Mouse (Mus musculus) liver, adult 2 months (tissue): ENCODE results near the gene Dnajb13. TPM values are rescaled to one million over a fixed set of nuclear protein-coding genes. Genes with fewer than 3 reads are reported as not detected.

Experiments
- DNase-seq: peaks from one replicate; pipeline ENCODE4 v3.0.0-alpha.2; 2011; ENCODE audit warnings: low read depth, low spot score; ENCODE audit errors: extremely low read depth
- H3K27ac ChIP-seq: fragments of 200-500 bp; replicated peaks from 2 replicates; pipeline ENCODE4 v1.5.1; 2012; ENCODE audit warnings: low read depth, mild to moderate bottlenecking, control low read depth, inconsistent platforms, low read length; ENCODE audit not compliant: insufficient read depth
- H3K27me3 ChIP-seq: fragments of 200-500 bp; 2 replicates; pipeline ENCODE4 v1.6.1; 2012; ENCODE audit warnings: mild to moderate bottlenecking, moderate library complexity, low read length, inconsistent platforms; ENCODE audit not compliant: control insufficient read depth, insufficient read depth
- H3K36me3 ChIP-seq: fragments of 200-500 bp; 2 replicates; pipeline ENCODE4 v1.6.1; 2012; ENCODE audit warnings: low read length, inconsistent platforms; ENCODE audit not compliant: control insufficient read depth, insufficient read depth
- H3K4me1 ChIP-seq: fragments of 200-500 bp; 2 replicates; pipeline ENCODE4 v1.6.1; 2011; ENCODE audit warnings: low read length; ENCODE audit not compliant: control insufficient read depth, insufficient read depth
- H3K4me3 ChIP-seq: fragments of 200-500 bp; 2 replicates; pipeline ENCODE4 v1.5.1; 2011; ENCODE audit warnings: low read depth, mild to moderate bottlenecking, control low read depth, low read length, moderate library complexity; ENCODE audit not compliant: insufficient read depth
- H3K79me2 ChIP-seq: fragments of 200-500 bp; 2 replicates; pipeline ENCODE4 v1.6.1; 2012; ENCODE audit warnings: inconsistent platforms, mild to moderate bottlenecking, low read length, moderate library complexity; ENCODE audit not compliant: control insufficient read depth, insufficient read depth
- H3K9ac ChIP-seq: fragments of 200-500 bp; 2 replicates; pipeline ENCODE4 v1.6.1; 2012; ENCODE audit warnings: low read depth, mild to moderate bottlenecking, control low read depth, inconsistent platforms, low read length
- CTCF ChIP-seq: fragments of 200-500 bp; IDR thresholded peaks from 2 replicates; pipeline ENCODE4 v1.5.1; 2011; ENCODE audit warnings: low read depth, low read length, control low read depth
- POLR2A ChIP-seq: fragments of 200-500 bp; IDR thresholded peaks from 2 replicates; pipeline ENCODE4 v1.6.1; 2011; ENCODE audit warnings: low read length, control low read depth; ENCODE audit not compliant: insufficient read depth; ENCODE audit errors: extremely low read depth
- WGBS: fragments of 180-500 bp; shearing (Covaris S2); methylation state at CpG from one replicate; pipeline ENCODE4 v1.1.7; 2018; 5-methylcytosine and 5-hydroxymethylcytosine counted together
- polyA plus RNA-seq: library from polyadenylated mRNA; depleted of rRNA; stranded (reverse); fragments of >200 nt; gene quantifications from 2 replicates; pipeline ENCODE4 v1.2.3, GENCODE M21; 2012
- total RNA-seq: library from RNA; depleted of rRNA; stranded (reverse); fragments of >200 nt; gene quantifications from 2 replicates; pipeline ENCODE4 v1.2.3, GENCODE M21; 2014

Gene Dnajb13
- total and polyA plus RNA-seq, 2 experiments, result 0.29 to 0.55 TPM

- peak; percentile 95 for DNase-seq
- no peaks in the 10 kb centered on the region for H3K27me3 ChIP-seq
- H3K27ac ChIP-seq, result peak overlapping the region; percentile 97
- peak overlapping the region; percentile 55 for H3K9ac ChIP-seq
- WGBS, result 18% methylated on average over 4 of the region's 4 CpGs
- H3K79me2 ChIP-seq, result no peaks in the 10 kb centered on the region
- no peaks in the 10 kb centered on the region for H3K36me3 ChIP-seq
- no peak overlapping the region for H3K4me3 ChIP-seq
- peaks cover 26% of the 10 kb centered on the region for H3K4me1 ChIP-seq
- TF ChIP-seq CTCF, result no peak
- TF ChIP-seq POLR2A, result no peak
Measured at GRCm38 (mm10) chr7:100465248-100465647, 49.5 kb downstream of the Dnajb13 start.

DNA sequence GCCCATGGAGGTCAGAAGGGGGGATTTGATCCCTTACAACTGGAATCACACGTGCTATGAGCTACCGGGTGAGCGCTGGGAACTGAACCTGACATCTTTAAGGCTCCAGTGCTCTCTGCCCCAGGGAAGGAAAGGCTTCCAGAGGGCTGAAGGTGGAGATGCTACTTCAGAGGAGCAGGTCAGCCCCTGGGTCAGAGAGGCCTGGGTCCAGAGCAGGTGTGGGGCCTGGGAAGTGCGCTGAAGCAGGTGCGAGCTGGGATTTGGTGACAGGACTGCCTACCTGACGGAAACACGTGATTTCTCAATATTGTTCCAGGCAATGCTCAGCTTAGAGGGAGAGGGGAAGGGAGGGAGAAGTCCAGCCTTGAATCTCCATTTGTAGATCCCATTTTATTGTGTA, 50.5 kb downstream of the Dnajb13 start:
- H3K4me1 ChIP-seq, result peaks cover 26% of the 10 kb centered on the region
- H3K9ac ChIP-seq, result no peak overlapping the region
- no peaks in the 10 kb centered on the region; the same call in 1 of the 2 replicates for H3K36me3 ChIP-seq
- no peaks in the 10 kb centered on the region for H3K79me2 ChIP-seq
- H3K27me3 ChIP-seq, result no peaks in the 10 kb centered on the region
- 86% methylated on average over 7 of the region's 7 CpGs for WGBS
- no peak overlapping the region for H3K4me3 ChIP-seq
- H3K27ac ChIP-seq, result no peak overlapping the region
- no peak for DNase-seq
- no peak for TF ChIP-seq POLR2A
- TF ChIP-seq CTCF, result no peak

GRCm38 (mm10) chr7:100463757-100464156, 51.0 kb downstream of the Dnajb13 start:
- Histone ChIP-seq H3K4me1 (peaks cover 26% of the 10 kb centered on the region), H3K9ac (no peak overlapping the region), H3K36me3 (no peaks in the 10 kb centered on the region; the same call in 1 of the 2 replicates), H3K4me3 (no peak overlapping the region), H3K79me2 (no peaks in the 10 kb centered on the region), H3K27ac (no peak overlapping the region), H3K27me3 (no peaks in the 10 kb centered on the region)
- no peak for TF ChIP-seq POLR2A
- DNase-seq, result peak; percentile 21
- WGBS, result 64% methylated on average over 10 of the region's 10 CpGs

DNA sequence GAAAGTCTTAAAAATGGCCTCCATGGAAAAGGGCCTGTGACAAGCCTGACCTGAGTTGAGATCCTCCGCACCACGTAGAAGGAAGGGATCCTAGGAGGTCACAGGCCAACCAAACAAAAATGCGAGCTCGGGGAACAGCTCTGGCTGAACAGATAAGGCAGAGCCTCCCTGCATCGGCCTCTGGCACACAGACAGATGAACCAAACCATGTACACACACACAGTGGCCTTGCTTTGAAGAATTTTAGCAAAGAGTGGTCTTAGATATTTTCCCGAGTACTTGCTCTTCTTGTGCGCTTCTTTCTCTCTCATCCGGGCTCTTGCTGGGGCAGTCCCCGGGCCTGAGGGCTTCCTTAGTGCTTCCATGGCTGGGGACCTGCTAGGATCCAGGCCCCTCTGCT, 51.6 kb downstream of the Dnajb13 start:
- Histone ChIP-seq H3K79me2 (no peaks in the 10 kb centered on the region), H3K4me1 (peaks cover 26% of the 10 kb centered on the region), H3K4me3 (no peak overlapping the region), H3K36me3 (no peaks in the 10 kb centered on the region; the same call in 1 of the 2 replicates), H3K27me3 (no peaks in the 10 kb centered on the region), H3K27ac (no peak overlapping the region), H3K9ac (no peak overlapping the region)
- peak; percentile 58 for DNase-seq
- 50% methylated on average over 9 of the region's 9 CpGs for WGBS
- TF ChIP-seq POLR2A (no peak), CTCF (no peak)

- Histone ChIP-seq H3K4me3 (no peak overlapping the region), H3K27me3 (no peaks in the 10 kb centered on the region), H3K27ac (peak overlapping the region; percentile 32), H3K36me3 (no peaks in the 10 kb centered on the region; the same call in 1 of the 2 replicates), H3K4me1 (peaks cover 26% of the 10 kb centered on the region), H3K9ac (no peak overlapping the region), H3K79me2 (no peaks in the 10 kb centered on the region)
- TF ChIP-seq POLR2A (no peak), CTCF (no peak)
- WGBS, result 20% methylated on average over 6 of the region's 6 CpGs
- peak; percentile 74 for DNase-seq
Measured at GRCm38 (mm10) chr7:100461621-100462151, 53.1 kb downstream of the Dnajb13 start.

- no peaks in the 10 kb centered on the region for H3K79me2 ChIP-seq
- H3K36me3 ChIP-seq, result peaks cover under 1% of the 10 kb centered on the region
- no peak overlapping the region for H3K27ac ChIP-seq
- DNase-seq, result no peak
- WGBS, result 95% methylated on average over 3 of the region's 3 CpGs
- no peak overlapping the region for H3K9ac ChIP-seq
- peaks cover 17% of the 10 kb centered on the region for H3K4me1 ChIP-seq
- TF ChIP-seq CTCF, result no peak
- no peak for TF ChIP-seq POLR2A
- no peaks in the 10 kb centered on the region for H3K27me3 ChIP-seq
- H3K4me3 ChIP-seq, result no peak overlapping the region
Measured at GRCm38 (mm10) chr7:100459862-100460261, 54.9 kb downstream of the Dnajb13 start.
